Mouse (Mus musculus) frontal cortex, postnatal 36 days (tissue): Measurements from ENCODE around the gene Nfkb1.

Experiments
- DNase-seq, 2 experiments: peaks; one replicate each; pipeline ENCODE4 v3.0.0; 2022; ENCODE audit warnings: low spot score in 2 of 2

Nfkb1 gene

DNA sequence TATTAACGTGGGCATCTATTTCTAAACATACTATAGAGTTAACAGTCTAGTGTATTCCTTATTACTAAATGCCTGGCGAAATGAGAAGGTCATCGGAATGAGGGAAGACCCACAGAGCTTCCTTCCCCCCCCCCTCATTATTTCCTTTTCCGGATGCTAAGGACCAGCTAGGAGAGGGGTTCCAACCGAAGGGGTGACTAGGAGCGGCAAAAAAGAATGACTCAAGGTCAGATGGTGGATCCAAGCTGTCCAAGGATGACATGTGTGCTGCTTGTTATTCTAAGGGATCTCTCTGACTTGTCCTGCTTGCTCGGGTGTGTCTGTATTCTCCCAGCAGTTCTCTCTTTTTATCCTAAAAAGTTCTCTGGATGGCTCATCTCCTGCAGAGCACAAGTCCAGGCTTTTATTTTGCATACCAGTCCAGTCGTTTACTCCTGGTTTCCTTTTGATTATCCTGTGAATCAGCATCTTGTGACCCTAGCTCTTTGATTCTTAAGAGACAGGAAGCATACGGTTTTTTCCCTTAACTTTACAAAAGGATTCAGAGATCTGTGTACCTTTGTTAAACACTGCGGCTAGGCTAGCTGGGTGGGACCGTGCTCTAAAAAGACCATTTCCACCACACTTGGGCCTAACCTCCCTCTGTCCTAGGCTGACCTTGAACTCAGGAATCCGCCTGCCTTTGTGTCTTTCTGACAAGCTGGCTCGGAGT is 145.0 kb downstream of the Nfkb1 start:
- DNase-seq, result no peak
